Mouse (Mus musculus) layer of hippocampus, adult 9-11 months (tissue): ENCODE data around the gene Vmn1r219.
A peak's percentile ranks its signal among the peaks of the same experiment; 100 is the strongest.
"Not testable (repeated sequence)": the region's sequence is repeated elsewhere in the genome, so short reads cannot be mapped to it uniquely, and the experiment has no call there.

Experiments
- DNase-seq: peaks from one replicate; pipeline ENCODE4 v3.0.0; 2022

Vmn1r219 gene

GRCm38 (mm10) chr13:23159012-23159411 lies at the start of gene Vmn1r219:
Gene Vmn1r219 (plus strand): TSS chr13:23159312.
- DNase-seq = no peak

- not testable (repeated sequence) for DNase-seq
Observed at GRCm38 (mm10) chr13:23118126-23118525, 41.0 kb upstream of the Vmn1r219 start, which contains the start of gene Vmn1r217. Gene Vmn1r217 (minus strand): TSS chr13:23118226.

- no peak for DNase-seq
Observed at GRCm38 (mm10) chr13:23120611-23121010, 38.5 kb upstream of the Vmn1r219 start.

GRCm38 (mm10) chr13:23133099-23133498 lies 26.0 kb upstream of the Vmn1r219 start, which contains the start of gene Vmn1r218:
Gene Vmn1r218 (plus strand): TSS chr13:23133155.
- no peak for DNase-seq

GRCm38 (mm10) chr13:23133501-23133900 lies 25.6 kb upstream of the Vmn1r219 start:
- DNase-seq = no peak

- peak; percentile 4 for DNase-seq
Observed at GRCm38 (mm10) chr13:23138880-23139279, 20.2 kb upstream of the Vmn1r219 start.

GRCm38 (mm10) chr13:23157848-23158247 lies 1.3 kb upstream of the Vmn1r219 start:
- no peak for DNase-seq

GRCm38 (mm10) chr13:23166471-23166870 lies 7.4 kb downstream of the Vmn1r219 start:
- not testable (repeated sequence) for DNase-seq

- DNase-seq = no peak
Observed at GRCm38 (mm10) chr13:23187875-23188274, 28.8 kb downstream of the Vmn1r219 start, which contains the start of gene Vmn1r220. Gene Vmn1r220 (minus strand): TSS chr13:23187975.

GRCm38 (mm10) chr13:23203885-23204284 lies 44.8 kb downstream of the Vmn1r219 start:
- DNase-seq = not testable (repeated sequence)

- DNase-seq = not testable (repeated sequence)
Observed at GRCm38 (mm10) chr13:23213827-23214226, 54.7 kb downstream of the Vmn1r219 start, which contains the start of gene Vmn1r221. Gene Vmn1r221 (plus strand): TSS chr13:23214127.
